Mouse (Mus musculus) fat pad, adult 2 months (tissue): Measurements from ENCODE around the gene Ralgps2.
A peak's percentile ranks its signal among the peaks of the same experiment; 100 is the strongest.

Experiments used
- DNase-seq: peaks from one replicate; pipeline ENCODE4 v3.0.0-alpha.2; 2011; ENCODE audit warnings: low read depth, low spot score; ENCODE audit errors: extremely low read depth

Gene Ralgps2

GRCm38 (mm10) chr1:156909866-156910265 is 29.6 kb downstream of the Ralgps2 start:
- peak; percentile 18 for DNase-seq

DNA sequence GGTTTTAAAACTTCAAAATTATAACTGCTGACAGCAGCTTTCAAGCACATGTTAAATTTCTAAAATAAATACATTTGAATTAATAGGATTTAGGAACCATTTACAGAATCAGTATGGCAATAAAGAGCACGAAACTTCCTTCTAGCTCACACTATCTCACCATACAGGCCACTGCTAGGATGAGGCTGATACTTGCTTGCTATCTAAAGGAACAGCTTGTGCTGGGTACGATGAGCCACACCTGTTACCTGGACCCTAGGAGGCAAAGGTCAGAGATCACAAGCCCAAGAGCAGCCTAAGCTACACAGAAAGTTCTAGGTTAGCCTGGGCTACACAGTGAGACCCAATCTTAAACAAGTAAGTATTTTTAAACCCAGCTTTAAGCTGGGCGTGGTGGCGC is 30.2 kb downstream of the Ralgps2 start:
- DNase-seq = no peak

- DNase-seq = no peak
Observed at GRCm38 (mm10) chr1:156905660-156906059, 33.8 kb downstream of the Ralgps2 start.

GRCm38 (mm10) chr1:156903899-156904298 is 35.5 kb downstream of the Ralgps2 start:
- no peak for DNase-seq

DNA sequence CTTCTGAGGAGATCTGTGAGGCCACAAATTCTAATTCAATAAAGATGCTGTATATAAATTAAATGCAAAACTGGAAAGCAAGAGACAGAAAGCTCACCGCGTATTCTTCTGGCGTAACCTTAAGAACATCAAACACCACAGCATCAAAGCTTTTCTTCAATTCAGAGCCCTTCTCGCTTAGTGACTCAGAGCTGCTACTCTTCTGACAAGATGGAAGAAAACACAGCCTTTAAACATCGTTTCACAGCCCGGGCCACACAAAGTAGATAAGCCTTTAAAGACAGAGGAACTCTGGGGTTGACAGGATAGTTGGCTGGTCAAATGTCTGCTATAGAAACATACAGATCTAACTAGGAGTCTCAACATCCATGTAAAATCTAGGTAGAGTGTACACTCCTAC is 37.7 kb downstream of the Ralgps2 start:
- DNase-seq = no peak

DNA sequence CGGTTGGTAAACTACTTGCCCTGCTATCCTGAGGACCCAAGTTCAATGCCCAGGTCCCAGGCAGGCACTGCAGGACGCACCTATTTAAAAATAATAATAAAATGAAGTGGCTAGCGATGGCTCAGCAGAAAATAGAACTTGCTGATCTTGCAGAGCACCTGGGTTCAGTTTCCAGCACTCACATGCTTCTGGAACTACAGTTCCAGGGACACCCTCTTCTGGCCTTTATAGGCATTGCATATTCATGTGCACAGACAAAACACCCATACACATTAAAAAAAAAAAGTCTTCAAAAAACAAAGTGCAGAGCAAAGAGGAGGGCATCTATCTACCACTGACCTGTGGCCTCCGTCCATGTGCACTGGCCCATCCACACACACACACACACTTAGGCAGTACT is 47.9 kb downstream of the Ralgps2 start:
- DNase-seq = no peak

- no peak for DNase-seq
Observed at GRCm38 (mm10) chr1:156888830-156889229, 50.6 kb downstream of the Ralgps2 start.

GRCm38 (mm10) chr1:156885879-156886278 is 53.5 kb downstream of the Ralgps2 start:
- DNase-seq = no peak

- no peak for DNase-seq
Observed at GRCm38 (mm10) chr1:156884782-156885181, 54.6 kb downstream of the Ralgps2 start.

DNA sequence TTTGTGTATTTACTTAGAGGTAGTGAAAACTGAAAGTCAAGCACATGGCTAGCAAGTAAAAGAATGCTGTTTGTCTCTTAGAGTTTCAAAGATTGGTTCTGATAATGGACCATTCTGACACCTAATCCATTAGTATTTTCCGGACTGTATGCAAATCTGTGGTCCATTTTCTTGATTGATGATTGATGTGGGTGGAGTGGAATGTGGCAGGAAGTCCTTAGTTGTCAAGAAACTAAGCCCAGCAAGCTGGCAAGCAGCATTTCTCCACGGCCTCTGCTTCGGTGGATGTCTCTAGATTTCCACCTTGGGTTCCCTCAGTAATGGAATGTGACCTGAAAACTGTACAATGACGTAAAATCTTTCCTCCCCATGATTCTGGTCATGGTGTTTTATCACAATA is 68.8 kb downstream of the Ralgps2 start:
- no peak for DNase-seq

GRCm38 (mm10) chr1:156870028-156870427 is 69.4 kb downstream of the Ralgps2 start:
- no peak for DNase-seq

DNA sequence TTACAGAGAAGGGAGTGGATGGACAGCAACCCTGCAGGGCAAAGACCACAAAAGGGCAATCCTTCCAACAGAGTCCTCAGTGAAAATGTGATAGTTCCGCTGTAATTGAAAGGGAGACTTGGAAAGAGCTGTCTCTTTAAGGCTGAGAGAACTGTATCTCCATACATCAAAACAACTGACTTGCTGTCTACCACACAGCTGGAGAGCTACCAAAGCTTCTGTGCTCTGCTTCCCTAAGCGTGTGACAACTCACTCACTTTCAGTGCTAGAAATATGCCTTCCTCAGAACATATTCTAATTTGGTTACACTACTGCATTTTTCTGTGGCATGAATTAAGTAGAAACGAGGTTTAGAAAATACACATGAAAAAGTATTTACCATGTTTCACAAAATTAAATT is 75.2 kb downstream of the Ralgps2 start:
- DNase-seq = no peak

GRCm38 (mm10) chr1:156863726-156864125 is 75.7 kb downstream of the Ralgps2 start:
- DNase-seq = no peak

DNA sequence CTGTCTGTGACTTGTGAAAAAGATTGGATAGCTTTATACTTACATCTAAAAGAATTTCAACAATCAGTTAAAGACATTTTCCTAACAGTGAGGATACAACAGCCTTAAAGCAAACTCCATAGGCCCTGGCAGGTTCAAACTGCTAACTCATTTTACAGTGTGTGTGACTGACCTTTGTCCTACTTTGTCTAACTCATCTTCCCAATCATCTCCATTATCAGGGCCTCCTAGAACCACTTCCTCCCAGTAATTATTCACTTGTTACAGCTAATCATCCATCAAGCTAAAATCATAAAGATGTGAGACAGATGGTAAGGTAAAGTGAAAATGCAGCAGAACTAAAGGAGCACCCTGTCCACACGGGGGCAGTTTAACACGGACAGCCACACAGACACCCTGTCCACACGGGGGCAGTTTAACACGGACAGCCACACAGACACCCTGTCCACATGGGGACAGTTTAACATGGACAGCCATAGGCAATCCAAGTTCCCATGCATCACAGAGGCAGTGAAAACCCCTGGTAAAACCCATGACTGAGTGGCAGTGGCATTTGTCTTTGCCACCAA is 77.9 kb downstream of the Ralgps2 start:
- DNase-seq = no peak

GRCm38 (mm10) chr1:156860266-156860665 is 79.2 kb downstream of the Ralgps2 start:
- no peak for DNase-seq

- DNase-seq = no peak
Observed at GRCm38 (mm10) chr1:156859711-156860250, 79.6 kb downstream of the Ralgps2 start.

GRCm38 (mm10) chr1:156859156-156859555 is 80.3 kb downstream of the Ralgps2 start:
- DNase-seq = no peak

GRCm38 (mm10) chr1:156856666-156857065 is 82.8 kb downstream of the Ralgps2 start:
- DNase-seq = no peak

GRCm38 (mm10) chr1:156854558-156854957 is 84.9 kb downstream of the Ralgps2 start:
- DNase-seq = no peak

GRCm38 (mm10) chr1:156852872-156853271 is 86.6 kb downstream of the Ralgps2 start:
- DNase-seq = no peak

DNA sequence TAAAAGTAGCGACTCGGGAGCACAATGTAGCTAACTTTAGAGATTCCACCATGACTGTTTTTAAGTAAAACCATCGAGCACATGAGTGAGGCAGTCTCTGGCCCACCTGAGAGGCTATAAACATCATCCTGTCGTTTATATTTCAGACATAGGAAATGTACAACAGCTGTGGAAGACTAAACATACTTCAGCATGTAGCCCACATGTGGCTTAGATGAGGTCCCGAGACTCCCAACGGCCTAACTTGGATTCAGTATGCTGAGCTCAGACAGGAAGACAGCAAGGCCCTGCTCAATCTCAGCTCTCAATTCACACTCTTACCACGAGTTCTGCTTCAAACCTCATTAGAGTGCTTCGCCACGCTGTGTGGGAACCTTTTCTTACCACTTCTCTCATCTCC is 87.0 kb downstream of the Ralgps2 start:
- DNase-seq = no peak

DNA sequence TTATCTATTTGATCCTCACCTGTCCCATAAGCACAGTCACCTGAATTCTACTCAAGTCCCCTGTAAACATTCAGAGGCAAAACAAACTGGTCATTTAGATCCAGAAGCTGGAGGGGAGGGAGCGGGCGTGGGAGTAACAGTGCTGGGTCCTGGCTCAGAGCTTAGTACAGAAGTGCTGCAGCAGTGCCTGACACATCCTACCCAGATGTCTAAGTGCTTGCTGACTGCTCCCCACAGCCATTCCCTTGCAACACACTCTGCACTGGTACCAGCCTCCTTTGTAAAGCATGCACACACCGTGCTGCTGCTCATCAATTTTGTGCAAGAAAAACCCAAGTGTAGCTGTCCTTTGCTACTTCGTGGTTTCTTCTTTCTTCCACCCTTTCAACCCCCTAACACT is 92.3 kb downstream of the Ralgps2 start:
- no peak for DNase-seq

DNA sequence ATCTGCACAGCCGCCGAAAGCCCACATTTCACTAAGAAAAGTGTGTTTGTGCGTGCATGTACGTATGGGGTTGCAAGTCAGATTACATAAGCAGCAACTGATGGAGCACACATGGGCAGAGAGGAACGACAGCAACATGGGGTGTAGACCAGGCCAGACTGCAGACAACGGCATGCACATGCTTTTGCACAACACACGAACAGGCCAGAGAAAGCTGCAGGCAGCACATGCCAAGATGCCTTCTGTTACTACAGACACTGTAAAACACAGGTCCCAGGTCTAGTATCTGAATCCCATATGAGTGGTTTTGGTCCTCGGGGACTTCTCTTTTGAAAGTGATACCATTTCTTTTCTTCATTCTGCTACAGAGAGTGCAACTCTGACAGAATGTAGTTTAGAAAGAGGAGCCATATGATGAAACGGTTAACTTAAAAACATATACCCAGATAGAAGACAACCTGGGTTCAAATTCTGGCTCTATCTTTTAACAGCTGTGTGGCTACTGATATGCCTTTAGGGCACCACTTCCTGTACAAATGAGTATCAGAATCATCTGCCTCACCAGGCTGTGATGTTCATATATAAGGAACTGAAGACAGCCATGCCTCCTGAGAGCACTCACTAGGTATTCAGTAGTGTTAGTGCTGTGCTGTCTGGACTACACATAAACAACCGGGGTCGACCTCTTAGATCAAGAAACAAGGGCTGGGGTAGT is 97.6 kb downstream of the Ralgps2 start:
- DNase-seq = no peak
